Mouse (Mus musculus) retina, postnatal 7 days (tissue): ENCODE data around the gene Cdk17.

ENCODE experiments used
- DNase-seq: peaks from one replicate; pipeline ENCODE4 v3.0.0-alpha.2; 2012; ENCODE audit warnings: low read depth, low spot score

The Cdk17 gene

GRCm38 (mm10) chr10:93287551-93288145, 127.0 kb downstream of the Cdk17 start:
- no peak for DNase-seq

GRCm38 (mm10) chr10:93288336-93288735, 127.7 kb downstream of the Cdk17 start:
- no peak for DNase-seq

- DNase-seq, result no peak
These were observed 128.7 kb downstream of the Cdk17 start for GRCm38 (mm10) chr10:93289404-93289803.

DNA sequence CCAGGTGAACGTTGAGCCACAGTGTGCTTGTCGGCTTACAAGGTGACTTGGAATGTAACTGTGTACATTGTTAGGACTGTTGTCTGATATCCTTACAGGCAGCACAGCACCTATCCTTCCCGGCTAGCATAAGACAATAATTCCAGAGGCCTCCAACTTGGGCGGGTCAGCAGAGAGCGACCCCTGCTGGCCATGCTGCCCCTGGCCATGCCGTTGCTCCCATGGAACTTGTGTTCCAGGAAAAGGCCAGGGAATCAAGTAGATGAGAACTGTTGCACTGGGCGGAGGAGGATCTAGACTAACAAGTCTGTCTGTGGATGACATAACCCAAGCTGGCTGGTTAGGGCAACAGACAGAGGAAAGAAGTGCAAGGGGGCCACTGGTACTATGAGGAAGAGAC, 130.7 kb downstream of the Cdk17 start:
- DNase-seq, result no peak

GRCm38 (mm10) chr10:93291843-93292242, 131.2 kb downstream of the Cdk17 start:
- DNase-seq, result peak; percentile 81

DNA sequence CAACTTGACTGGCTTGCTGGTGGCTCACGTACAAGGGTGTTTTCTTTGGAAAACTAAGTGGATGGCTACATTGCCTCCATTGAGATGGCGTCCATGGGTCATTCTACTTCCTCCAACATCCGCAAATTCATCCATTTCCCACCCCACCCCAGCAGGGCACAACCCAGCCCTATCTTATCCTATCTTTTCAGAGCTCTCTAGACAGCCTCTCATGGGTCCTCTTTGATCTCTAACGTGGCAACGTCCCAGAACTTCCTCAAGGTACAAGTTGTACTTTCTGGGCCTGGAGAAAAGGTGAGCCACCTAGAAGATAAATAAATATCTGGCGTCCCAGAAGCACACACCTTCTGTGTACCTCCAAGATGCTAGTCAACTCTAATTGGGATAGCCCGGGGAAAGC, 132.9 kb downstream of the Cdk17 start:
- no peak for DNase-seq

GRCm38 (mm10) chr10:93294547-93295219, 134.0 kb downstream of the Cdk17 start:
- no peak for DNase-seq

- DNase-seq, result no peak
These were observed 137.1 kb downstream of the Cdk17 start for GRCm38 (mm10) chr10:93297774-93298173.

DNA sequence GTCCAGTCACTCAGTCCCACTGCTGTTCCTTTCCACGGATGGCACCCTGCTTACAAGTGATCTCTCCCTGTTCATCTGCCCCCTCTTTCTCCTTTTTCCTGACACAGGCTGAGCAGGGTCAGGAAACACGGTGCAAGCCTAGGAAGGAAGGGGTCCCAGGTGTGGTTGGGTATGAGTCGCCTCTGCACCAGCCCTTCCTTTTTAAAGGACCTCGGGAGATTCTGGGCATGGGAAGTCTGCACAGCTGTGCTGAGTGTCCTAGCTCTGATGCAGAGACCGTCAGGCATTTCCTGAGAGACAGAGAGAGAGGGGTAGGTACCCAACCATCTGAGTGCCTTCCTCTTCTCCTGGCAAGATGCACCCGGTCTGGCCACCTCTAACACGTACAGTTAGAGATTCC, 137.5 kb downstream of the Cdk17 start:
- no peak for DNase-seq

- no peak for DNase-seq
These were observed 141.2 kb downstream of the Cdk17 start for GRCm38 (mm10) chr10:93301831-93302230.

DNA sequence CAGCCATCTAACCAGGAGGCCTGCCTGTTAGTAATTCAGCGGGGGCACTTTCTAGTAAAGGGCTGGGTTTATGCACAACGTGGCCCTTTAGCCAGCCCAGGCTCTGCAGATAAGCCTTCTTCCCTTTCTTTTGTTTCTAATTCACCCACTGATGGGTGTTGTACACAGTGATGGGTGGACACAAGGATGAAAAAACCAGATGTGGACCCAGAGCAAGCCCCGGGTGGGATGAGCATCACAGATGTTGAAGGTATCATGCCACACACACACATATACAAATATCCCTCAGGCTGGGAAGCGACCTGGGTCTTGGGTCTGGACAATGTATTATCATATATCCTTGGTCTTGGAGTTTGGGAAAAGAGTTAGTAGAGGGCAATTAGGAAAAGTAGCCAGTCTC, 142.6 kb downstream of the Cdk17 start:
- no peak for DNase-seq

DNA sequence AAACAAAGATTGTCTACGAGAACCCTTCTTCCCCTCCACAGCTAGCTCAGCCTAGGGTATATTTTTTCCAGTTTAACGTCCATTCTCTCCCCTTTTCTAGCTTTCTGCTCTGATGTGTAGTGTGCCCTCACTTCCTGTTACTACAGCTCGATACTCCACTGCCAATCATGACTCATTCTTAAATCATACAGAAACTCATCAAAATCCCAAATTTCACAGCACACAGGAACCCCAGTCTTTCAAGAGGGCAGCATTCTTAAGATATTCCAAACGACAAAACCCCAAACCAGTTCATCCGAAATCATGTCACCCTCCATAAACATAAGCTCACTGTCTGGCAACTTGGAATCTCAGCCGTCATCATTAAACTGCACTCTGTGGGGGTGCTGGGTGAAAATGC, 145.3 kb downstream of the Cdk17 start:
- no peak for DNase-seq

DNA sequence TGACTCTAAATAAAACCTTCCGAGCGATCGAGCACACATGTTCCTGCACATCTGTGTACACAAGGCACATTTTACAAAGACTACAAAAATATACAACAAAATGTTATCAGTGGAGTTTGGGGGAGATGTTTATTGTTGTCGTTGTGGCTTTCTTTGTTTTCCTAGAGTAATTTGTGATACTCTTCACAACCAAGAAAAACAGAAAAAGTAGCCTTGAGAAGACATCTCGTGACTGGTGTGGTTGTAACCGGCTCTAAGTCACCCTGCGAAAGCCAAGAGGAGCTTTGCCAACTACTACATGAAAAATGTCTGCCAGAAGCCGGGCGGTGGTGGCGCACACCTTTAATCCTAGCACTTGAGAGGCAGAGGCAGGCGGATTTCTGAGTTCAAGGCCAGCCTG, 145.7 kb downstream of the Cdk17 start:
- DNase-seq, result no peak

DNA sequence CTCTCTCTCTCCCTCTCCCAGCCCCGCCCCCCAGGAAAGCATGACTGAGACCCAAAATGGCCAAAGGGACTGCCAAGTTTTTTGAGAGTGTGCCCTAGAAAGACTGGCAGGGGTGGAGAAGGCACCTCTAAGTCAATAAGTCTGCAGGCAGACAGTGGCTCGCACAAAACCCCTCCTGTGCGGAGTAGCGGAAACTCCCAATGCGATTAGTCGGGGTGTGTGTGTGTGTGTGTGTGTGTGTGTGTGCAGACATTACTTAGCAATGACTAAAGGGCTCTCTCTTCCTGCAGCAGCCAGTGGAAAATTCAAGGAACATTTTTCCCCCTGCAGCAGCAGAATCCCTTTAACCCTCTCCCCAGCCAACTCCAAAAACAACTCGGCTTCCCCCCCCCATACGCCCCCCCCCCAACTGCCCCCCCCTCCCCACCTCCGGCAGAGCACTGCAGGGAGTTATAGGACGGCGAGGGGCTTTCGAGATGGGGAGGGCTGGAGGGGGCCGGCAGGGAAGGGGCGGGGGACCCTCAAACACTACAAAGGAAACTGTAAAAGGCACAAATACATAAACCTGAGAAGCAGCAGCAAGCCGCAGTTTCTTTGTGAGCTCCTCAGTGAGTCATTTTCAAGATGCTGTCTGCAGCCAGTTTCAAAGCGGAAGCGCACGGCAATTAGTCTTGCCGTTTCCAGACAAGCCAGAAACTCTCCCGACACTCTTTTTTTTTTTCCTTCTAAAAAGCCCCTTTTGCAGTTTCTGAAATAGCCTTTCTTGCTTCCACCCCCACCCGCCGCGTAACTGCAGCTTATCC, 148.7 kb downstream of the Cdk17 start:
- peak; percentile 74 for DNase-seq

DNA sequence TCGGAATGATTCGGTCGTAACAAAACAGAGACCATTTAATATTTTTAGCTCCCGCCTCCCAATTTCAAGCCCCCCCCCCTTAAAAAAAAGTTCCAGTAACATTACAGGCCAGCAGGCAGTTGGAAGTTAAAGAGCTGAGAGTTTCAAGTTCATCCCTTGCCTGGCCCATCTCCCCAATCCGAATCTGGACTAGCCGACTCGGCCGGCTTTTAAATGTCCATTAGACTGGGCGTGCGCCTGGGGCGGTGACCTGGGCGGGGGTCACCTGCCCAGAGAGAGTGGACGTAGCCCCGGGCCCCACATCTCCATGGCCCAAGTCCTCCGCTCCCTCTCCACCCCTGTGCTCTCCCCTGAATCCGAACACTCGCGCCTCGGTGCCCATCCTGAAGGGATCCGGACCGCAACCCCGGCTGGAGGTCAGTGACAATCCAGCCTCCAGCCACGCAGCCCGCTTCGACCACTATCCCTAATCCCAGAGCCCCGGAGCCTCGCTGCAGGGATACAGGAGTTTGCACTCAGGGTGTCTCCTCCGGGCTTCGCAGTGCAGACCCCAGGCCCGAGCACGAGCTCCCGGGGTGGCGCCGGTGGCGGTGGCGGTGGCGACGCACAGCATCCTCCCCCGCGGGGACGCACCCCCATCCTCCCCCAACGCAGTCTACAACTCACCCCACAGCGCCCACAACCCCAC, 149.4 kb downstream of the Cdk17 start:
- no peak for DNase-seq

- DNase-seq, result no peak
These were observed 150.2 kb downstream of the Cdk17 start, which contains the start of gene Elk3 for GRCm38 (mm10) chr10:93310721-93311411. Elk3 (minus strand) TSS chr10:93311135.

- no peak for DNase-seq
These were observed 150.9 kb downstream of the Cdk17 start for GRCm38 (mm10) chr10:93311576-93311975.
